Mouse (Mus musculus) CD4-positive, CD25-positive, alpha-beta regulatory T cell, adult 4 months (primary cell): ENCODE results near the gene Copa. TPM values are rescaled to one million over a fixed set of nuclear protein-coding genes. Genes with fewer than 3 reads are reported as not detected.

ENCODE experiments used
- ATAC-seq: one replicate; pipeline ENCODE4 v1.8.0; 2017
- polyA plus RNA-seq, 2 experiments: library from polyadenylated mRNA; unstranded; fragments of 100-300 nt; shearing (Covaris generic); gene quantifications; one replicate each; pipeline ENCODE4 v1.2.1; 2017

Gene Copa
- polyA plus RNA-seq, 2 experiments from 2014 or later = 97.8 to 161 TPM

DNA sequence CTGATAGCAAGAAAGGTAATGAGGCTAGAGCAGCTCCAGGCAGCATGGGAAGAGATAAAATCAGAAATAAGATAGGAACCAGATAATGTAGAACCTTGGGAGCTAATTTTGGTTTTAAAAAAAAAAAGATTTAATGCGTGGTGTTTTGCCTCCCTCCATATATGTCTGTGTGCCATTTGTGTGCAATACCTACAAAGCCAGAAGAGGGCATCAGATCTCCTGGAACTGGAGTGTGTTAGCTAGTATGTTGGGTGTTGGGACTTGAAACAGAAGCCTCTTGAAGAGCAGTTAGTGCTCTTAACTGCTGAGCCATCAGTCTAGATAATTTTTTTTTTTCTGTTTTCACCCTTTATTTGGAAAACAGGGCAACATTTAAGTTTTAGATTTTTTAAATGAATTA, 61.2 kb downstream of the Copa start:
- peak; percentile 48 for ATAC-seq

DNA sequence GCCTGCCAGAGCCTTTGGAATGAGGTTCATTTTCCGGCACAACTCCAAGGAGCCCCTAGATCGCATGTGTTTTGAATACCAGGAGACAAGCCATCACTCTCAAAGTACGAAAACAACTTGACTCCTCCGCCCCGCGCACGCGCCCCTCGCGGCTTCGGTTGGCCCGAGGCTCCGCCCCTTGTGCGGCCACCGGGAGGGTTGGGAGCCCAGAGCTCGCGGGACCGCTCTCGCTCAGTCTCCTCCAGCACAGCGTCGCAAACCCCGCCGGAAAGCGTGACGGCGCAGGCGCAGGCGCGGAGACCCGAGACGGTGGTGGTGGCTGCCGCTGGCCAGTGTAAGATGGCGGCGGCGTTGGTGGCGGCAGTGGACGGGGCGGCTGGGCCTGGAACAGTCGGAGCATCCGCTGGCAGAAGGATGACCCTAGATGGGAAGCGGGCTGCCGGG, 65.5 kb downstream of the Copa start, which contains the start of gene Dcaf8:
Gene Dcaf8 (plus strand): TSS at position 250 of the 444 bp plus-strand sequence.
- ATAC-seq = peak; percentile 91

DNA sequence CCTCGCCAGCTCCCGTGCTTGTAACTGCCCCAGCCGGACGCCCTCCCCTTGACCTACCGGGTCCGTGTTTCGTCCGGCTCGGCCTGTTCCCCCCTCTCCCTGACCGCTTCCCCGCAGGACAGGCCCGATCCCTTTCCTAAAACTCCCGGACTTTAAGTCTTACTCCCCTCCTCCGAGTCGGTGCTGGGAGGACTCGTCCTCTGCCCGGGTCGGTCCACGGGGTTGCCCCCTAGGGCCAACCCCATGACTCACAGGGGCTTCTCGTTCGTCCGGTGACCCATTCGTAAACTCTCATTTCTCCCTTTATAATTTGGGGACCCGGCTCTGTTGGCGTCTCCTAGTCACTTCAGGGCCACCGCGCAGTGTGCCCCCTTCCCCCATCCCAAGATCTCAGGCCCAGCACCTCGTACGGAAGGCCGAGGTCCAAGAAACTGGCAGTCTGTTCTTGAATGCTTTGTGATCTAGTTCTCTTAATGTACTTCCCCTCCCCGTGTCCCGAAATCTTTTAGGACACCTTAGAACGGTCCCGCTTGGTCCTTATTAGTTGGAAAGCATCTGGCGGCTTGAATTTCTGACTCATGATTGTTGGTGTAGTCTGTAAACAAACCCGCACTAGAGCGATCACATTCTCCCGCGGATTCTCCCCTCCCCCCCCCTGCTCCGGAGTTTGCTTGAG, 66.1 kb downstream of the Copa start:
- ATAC-seq = peak; percentile 24

DNA sequence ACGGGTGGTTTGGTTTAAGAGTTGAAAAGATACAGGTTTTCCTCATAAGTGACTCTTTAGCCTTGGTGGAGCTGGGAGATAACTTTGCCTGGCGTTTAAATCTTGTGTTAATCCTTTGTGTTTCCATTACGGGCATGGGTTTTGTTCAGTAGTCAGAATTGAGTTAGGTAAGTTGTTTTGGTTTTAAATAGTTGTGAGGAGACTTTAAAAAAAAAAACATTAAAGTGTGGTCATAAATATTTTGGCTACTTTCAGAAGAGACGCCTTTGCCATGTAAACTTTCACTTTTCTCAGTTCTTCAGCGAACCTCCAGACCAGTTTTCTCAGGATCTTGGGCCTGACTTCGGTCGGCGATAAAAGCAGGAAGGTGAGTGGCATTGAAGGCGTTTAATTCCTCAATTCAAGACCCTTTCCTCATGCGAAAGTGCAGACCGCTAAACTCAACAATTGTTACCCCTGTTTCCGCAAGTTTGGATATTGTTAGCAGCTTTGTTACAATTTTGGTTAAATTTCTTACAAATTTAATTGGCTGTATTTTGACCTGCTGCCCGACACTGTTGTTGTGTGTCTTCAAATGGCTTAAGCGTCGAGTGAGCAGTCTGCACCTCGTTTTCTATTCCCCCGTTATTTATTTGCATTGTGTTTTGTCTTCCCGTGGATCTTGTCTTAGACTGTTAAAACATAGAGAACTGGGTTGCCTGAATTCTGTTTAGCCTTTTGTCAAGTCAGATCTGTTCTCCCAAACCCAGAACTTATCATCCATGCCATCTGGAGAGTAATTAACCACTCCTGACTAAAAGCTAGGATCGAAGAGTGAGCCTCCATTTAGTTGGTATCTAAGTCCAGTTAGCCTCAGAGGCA, 66.9 kb downstream of the Copa start:
- ATAC-seq = no peak

DNA sequence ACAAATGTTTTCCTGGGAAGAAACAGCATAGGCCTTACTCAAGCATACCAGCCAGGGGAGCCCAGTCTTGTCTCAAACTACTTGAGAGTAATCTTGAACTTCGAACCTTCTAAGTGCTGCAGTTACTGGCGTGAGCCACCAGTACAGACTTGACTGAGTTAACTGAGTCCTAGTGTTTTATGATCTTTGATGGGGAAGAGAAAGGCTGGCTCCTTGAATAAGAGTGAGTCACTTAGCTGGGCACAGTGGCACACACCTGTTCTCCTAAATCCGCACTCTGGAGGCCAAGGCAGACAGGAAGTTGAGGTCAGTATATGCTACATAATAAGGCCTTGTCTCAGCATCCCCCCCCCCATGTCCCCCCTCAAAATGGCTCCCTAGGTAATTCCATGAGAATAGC, 72.2 kb downstream of the Copa start:
- no peak for ATAC-seq

DNA sequence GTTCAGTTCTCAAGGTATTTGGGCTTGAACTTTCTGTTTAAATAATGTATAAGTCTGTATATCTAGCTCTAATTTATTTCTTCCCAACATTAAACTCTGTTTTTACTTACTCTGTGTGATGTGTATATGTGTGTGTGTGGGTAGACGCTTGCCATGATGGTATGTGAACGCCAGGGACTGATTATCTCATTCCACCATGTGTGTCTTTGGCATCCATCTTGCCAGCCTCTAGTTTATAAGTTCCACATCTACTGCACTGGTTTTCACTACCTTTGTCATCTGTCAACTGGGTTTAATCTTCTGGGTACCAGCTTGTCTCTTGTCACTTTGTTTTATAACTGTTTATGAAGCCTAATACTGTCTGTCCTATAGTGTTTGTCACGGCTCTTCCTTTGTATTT, 73.2 kb downstream of the Copa start:
- ATAC-seq = no peak

DNA sequence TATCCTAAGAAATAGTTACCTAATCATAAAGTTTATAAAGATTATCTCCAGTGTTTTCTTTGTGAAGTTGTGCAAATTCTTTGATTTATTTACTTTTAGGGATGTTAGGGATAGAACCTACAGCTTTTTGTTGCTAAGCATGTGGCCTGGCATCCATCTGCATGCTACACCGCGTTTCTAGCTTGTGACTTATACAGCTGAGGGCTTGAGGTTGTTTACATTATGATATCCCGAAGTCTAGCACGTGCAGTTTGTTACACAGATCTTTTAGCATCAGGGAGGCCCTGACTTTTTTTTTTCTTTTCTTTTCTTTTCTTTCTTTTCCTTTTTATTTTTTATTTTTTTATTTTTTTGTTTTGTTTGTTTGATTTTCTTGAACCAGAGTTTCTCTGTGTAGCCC, 77.6 kb downstream of the Copa start:
- ATAC-seq = no peak

DNA sequence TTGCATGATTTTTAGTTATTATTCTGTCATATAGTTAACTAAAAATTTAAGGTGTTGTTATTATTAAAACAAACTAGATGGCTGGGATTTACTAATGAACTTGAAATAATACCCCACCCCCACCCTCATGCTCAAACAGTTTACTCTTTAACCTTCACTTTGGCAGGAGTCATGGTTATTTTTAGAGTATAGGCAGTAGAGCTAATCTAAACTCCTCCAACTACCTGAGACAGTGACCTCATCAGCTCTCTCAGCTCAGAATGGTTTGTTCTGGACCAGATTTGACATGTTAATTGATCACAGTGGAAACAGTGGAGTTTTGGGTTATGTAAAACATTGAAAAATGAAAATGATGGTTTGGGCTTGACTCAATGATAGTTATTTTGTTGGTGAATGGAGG, 78.2 kb downstream of the Copa start:
- ATAC-seq = no peak

DNA sequence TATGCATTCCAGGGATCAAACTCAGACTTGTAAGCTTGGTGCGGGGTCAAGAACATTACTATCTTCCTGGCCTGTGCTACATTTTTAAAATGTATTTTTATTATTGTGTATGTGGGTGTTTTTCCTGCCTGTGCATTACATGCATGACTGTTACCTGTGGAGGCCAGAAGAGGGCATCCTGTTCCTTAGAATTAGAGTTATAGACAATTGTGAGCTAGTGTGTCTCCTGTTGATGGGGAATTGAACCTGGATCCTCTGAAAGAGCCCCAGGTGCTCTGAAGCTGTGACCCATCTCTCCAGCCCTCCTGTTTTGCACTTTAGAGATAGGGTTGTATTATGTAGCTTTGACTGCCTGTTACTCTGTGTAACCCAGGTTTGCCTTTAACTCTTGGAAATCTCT, 79.7 kb downstream of the Copa start:
- ATAC-seq = peak; percentile 75

DNA sequence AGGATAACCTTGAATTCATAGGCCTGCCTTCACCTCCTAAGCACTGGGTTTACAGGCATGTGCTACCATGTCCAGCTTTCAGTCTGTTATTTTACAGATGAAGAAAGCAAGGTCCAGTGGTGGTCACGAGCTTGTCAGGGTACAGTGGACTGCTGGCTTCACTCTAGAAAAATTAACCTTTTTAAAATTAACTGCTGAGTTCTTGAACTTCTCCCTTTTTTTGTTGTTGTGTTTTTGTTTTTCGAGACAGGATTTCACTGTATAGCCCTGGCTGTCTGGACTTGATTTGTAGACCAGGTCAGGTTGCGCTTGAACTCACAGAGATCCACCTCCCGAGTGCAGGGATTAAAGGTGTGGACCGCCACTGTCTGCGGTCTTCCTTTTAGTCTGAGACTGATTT, 80.6 kb downstream of the Copa start:
- ATAC-seq = no peak

DNA sequence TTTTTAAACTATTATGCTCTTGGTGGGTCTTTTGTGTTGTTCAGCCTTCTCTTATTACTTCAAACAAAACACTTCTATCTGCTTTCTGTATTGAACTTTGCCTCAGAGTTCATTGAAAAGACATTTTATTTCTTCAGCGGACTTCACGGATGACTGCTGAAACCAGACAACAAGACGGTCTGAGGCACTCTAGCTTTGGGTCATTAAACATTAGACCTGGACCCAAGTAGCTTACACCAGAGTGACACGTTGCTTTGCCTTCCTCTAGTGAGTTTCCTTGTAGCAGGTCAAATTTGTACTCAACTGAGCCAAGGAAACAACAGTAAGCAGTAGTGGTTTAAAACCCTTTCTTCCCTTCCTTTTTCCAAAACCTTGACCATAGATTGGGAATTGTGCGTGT, 85.6 kb downstream of the Copa start:
- ATAC-seq = no peak

DNA sequence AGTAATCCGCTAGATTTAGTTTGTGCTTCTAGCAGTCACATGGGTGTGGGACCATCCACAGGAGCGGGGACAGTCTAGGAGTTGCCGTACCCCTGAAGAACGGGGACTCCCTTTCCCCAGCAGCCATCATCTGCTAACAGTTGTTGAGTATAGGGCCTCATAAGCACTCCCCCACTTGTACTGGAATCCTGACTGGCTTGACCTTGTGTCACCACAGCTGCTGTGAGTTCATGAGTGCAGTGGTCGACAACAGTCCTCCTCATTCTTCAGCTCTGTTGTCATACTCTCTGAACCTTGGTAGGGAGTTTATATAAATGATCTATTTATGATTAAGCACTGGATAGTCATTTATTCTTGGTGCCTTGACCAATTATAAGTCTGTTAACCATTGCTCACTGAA, 87.5 kb downstream of the Copa start:
- no peak for ATAC-seq

Other genes with a start within 250 kb of the Copa start
- 100 to 1,000 TPM; 206 to 219 TPM for gene Cd84, start 242.8 kb upstream of the Copa start, polyA plus RNA-seq
- gene Gm10521, start 186.9 kb upstream of the Copa start, polyA plus RNA-seq = 1 to 10 TPM; 1.6 to 2.5 TPM
- 100 to 1,000 TPM; 266 to 302 TPM for gene Slamf6, start 165.0 kb upstream of the Copa start, polyA plus RNA-seq
- gene Vangl2, start 54.1 kb upstream of the Copa start, polyA plus RNA-seq = 1 to 10 TPM in 1 of 2 experiments, under 1 TPM in 1; 0.67 to 1.2 TPM
- gene Nhlh1, start 25.0 kb upstream of the Copa start, polyA plus RNA-seq = not detected
- gene Ncstn, start 266 bp downstream of the Copa start, polyA plus RNA-seq = 100 to 1,000 TPM; 105 to 161 TPM
- gene Pex19, start 44.2 kb downstream of the Copa start, polyA plus RNA-seq = 100 to 1,000 TPM in 1 of 2 experiments, 10 to 100 TPM in 1; 82.9 to 122 TPM
- gene Dcaf8, start 65.6 kb downstream of the Copa start, polyA plus RNA-seq = 100 to 1,000 TPM in 1 of 2 experiments, 10 to 100 TPM in 1; 76.5 to 132 TPM
- 10 to 100 TPM; 55.4 to 76.7 TPM for gene Pea15a, start 124.3 kb downstream of the Copa start, polyA plus RNA-seq
- gene Casq1, start 137.3 kb downstream of the Copa start, polyA plus RNA-seq = not detected
- not detected for gene Atp1a4, start 175.9 kb downstream of the Copa start, polyA plus RNA-seq
- 1 to 10 TPM; 3.8 to 5.5 TPM for gene Igsf8, start 179.1 kb downstream of the Copa start, polyA plus RNA-seq
- under 1 TPM; 0.33 to 0.42 TPM for gene Atp1a2, start 215.5 kb downstream of the Copa start, polyA plus RNA-seq
- not detected for gene Kcnj9, start 246.8 kb downstream of the Copa start, polyA plus RNA-seq